19 mouse cellular contexts compared by ENCODE assay signal in the genomic region with DNA sequence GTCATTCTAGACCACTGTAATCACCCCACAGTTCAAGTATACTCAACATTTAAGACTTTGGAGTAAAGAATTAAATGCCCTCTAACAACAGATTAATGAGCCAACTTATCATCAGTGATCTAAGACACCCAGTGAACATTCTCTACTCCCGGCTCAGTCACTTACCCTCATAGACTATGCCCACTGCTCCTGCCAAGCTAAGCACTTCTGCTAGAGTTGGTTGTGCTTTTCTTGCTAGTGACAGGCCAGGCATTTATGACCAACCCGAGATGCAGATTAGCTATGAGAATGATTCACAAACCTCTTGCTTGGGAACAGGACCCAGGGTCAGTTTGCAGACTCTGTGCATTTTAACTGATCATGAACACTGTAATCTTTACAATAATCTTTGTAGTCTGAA.
"Had no signal": no experiment of that assay in that cellular context is flagged by ENCODE, and none has a peak within 500 bp of the region (broad histone marks: within the 10 kb centered on the region; RNA-seq: fewer than 3 reads in every experiment).

No protein-coding gene starts in this region.

- H3K4me1 ChIP-seq: midbrain, embryonic 10.5 days; midbrain, embryonic 12.5 days; neural tube, embryonic 13.5 days; neural tube, embryonic 15.5 days had no signal

- H3K27me3 ChIP-seq: midbrain, embryonic 12.5 days; neural tube, embryonic 13.5 days; neural tube, embryonic 15.5 days had no signal

- H3K27ac ChIP-seq: midbrain, embryonic 10.5 days; midbrain, embryonic 12.5 days; neural tube, embryonic 13.5 days; neural tube, embryonic 15.5 days had no signal

- ATAC-seq: midbrain, embryonic 16.5 days had no signal

- H3K9ac ChIP-seq: lung, embryonic 14.5 days; midbrain, embryonic 12.5 days; neural tube, embryonic 13.5 days; neural tube, embryonic 15.5 days had no signal

- H3K9me3 ChIP-seq: neural tube, embryonic 15.5 days had no signal

- H3K4me3 ChIP-seq: midbrain, embryonic 10.5 days; midbrain, embryonic 12.5 days; myocyte; neural tube, embryonic 13.5 days; neural tube, embryonic 15.5 days had no signal

- DNase-seq: lung, adult 18-20 months; lung, embryonic 14.5 days; lung, postnatal 10 days; lung, postnatal 4 days; midbrain, embryonic 14.5 days; retina, postnatal 1 day; right cerebral cortex, adult 18-20 months; right cerebral cortex, postnatal 25 days; right cerebral cortex, postnatal 4 days; spleen, adult 18-20 months; thymus, adult 18-20 months; thymus, postnatal 14 days; thymus, postnatal 36 days had no signal

- H3K4me2 ChIP-seq: lung, embryonic 14.5 days; midbrain, embryonic 12.5 days; neural tube, embryonic 13.5 days; neural tube, embryonic 15.5 days had no signal

- H3K36me3 ChIP-seq: midbrain, embryonic 10.5 days; midbrain, embryonic 12.5 days; neural tube, embryonic 13.5 days; neural tube, embryonic 15.5 days had no signal
